Mouse (Mus musculus): ENCODE results near the gene Atp6v1e1.

The Atp6v1e1 gene

DNA sequence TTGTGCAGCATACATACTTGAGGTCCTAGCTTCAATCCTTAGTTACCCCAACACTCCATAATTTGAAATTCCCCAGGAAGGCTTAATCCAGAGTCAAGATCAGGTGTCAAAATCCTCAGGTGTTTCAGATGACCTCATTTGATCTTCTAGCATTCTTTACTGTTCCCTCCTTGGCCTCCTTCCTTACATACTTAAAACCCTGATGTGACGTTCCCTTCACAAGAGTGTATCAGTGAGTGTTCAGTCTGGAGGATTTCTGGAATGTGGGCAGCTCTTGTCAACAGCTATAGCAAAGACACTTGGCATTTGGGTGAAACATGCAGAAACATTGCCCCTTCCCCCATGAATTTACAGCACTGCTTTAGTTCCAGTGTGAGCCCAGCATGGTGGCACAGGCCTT lies 52.6 kb downstream of the Atp6v1e1 start:
- DNase-seq (ENCODE audit: low spot score): no peak

DNA sequence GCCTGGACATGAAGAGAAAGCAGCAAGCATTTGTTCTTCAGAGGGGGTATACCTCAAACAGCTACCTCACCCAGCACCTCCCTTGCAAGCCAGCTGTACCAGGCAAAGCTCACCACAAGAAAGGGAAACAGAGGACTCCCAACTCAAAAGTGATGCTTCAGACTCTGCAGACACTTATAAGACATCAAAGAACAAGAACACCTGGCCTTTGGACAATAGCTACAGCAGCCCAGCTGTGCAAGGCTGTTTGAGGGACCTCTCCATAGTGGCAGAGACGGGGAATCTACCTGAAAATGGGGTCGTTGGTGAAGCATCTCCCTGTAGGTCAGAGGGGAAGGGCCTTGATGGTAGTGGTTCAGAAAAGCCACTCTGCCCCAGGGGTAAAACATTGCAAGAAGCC lies 61.4 kb downstream of the Atp6v1e1 start:
- DNase-seq (ENCODE audit: low spot score): no peak

DNA sequence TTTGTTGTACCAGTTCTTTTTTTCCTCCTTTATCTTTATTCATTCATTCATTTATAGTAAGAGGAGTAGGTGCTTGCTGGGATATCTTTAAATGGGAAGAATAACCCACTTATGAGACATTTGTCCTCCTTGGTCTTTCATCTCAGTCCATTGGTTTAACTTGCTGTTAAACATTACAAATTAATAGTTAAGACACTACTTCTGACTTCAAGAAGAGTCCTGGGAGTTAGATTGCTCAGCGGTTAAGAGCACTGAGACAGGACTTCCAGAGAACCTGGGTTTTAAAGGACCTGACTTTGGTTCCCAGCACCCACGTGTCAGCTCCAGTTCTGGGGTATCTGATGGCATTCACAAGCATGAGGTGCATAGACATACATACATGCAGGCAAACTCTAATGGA lies 76.2 kb downstream of the Atp6v1e1 start:
- no peak for DNase-seq (ENCODE audit: low spot score)

All from layer of hippocampus, adult 9-10 months (tissue).